Mouse (Mus musculus) hindbrain, postnatal 0 days (tissue): ENCODE results near the gene Fzr1. TPM values are rescaled to one million over a fixed set of nuclear protein-coding genes. Genes with fewer than 3 reads are reported as not detected.

ENCODE experiments used
- ATAC-seq: fragments of 200-750 bp; cut with Nextera tagmentation; 2 replicates; pipeline ENCODE4 v1.8.0; 2017; ENCODE audit warnings: mild to moderate bottlenecking, moderate TSS enrichment, moderate library complexity
- DNase-seq: peaks from one replicate; pipeline ENCODE4 v3.0.0-alpha.2; 2015; ENCODE audit warnings: low spot score
- H3K27ac ChIP-seq: fragments of 300-500 bp; sonication (generic); 2 replicates; pipeline ENCODE4 v1.5.1; 2014; ENCODE audit warnings: mild to moderate bottlenecking
- H3K27me3 ChIP-seq: fragments of 300-500 bp; sonication (generic); 2 replicates; pipeline ENCODE4 v1.6.1; 2014; ENCODE audit warnings: low read length, mixed read lengths; ENCODE audit not compliant: insufficient read depth
- H3K36me3 ChIP-seq: fragments of 300-500 bp; sonication (generic); 2 replicates; pipeline ENCODE4 v1.6.1; 2014; ENCODE audit warnings: low read length, mixed read lengths; ENCODE audit not compliant: insufficient read depth
- H3K4me1 ChIP-seq: fragments of 300-500 bp; sonication (generic); 2 replicates; pipeline ENCODE4 v1.6.1; 2014; ENCODE audit warnings: antibody characterized with exemption, low read length, mixed read lengths; ENCODE audit not compliant: insufficient read depth
- H3K4me2 ChIP-seq: fragments of 300-500 bp; sonication (generic); 2 replicates; pipeline ENCODE4 v1.6.1; 2014; ENCODE audit warnings: low read depth, mild to moderate bottlenecking, low read length, moderate library complexity, mixed read lengths
- H3K4me3 ChIP-seq: fragments of 300-500 bp; sonication (generic); 2 replicates; pipeline ENCODE4 v1.5.1; 2014; ENCODE audit warnings: low read length
- H3K9ac ChIP-seq: fragments of 300-500 bp; sonication (generic); replicated peaks from 2 replicates; pipeline ENCODE4 v1.6.1; 2014; ENCODE audit warnings: mild to moderate bottlenecking, low read length, moderate library complexity, mixed read lengths
- H3K9me3 ChIP-seq: fragments of 300-500 bp; sonication (generic); 2 replicates; pipeline ENCODE4 v1.6.1; 2016; ENCODE audit warnings: low read length, mixed read lengths
- CTCF ChIP-seq: IDR thresholded peaks from 2 replicates; pipeline ENCODE4 v1.5.1; 2016; ENCODE audit warnings: antibody characterized with exemption, control low read depth, low read depth
- WGBS: fragments of 180-500 bp; shearing (Covaris S2); extraction: QIAGEN DNeasy Blood & Tissue Kit; methylation state at CpG from one replicate; pipeline ENCODE4 v1.1.7; 2014; 5-methylcytosine and 5-hydroxymethylcytosine counted together
- polyA plus RNA-seq: library from polyadenylated mRNA; unstranded; fragments of >200 nt; fragmentation: Nextera tagmentation; extraction: Ambion mirVana; gene quantifications from 2 replicates; pipeline ENCODE4 v1.2.1, GENCODE M21; 2015
- total RNA-seq: library from RNA; depleted of rRNA; stranded (reverse); fragments of >200 nt; gene quantifications from 2 replicates; pipeline ENCODE4 v1.2.3, GENCODE M21; 2014

The Fzr1 gene
- total and polyA plus RNA-seq, 2 experiments from 2014 or later = 106 to 134 TPM

DNA sequence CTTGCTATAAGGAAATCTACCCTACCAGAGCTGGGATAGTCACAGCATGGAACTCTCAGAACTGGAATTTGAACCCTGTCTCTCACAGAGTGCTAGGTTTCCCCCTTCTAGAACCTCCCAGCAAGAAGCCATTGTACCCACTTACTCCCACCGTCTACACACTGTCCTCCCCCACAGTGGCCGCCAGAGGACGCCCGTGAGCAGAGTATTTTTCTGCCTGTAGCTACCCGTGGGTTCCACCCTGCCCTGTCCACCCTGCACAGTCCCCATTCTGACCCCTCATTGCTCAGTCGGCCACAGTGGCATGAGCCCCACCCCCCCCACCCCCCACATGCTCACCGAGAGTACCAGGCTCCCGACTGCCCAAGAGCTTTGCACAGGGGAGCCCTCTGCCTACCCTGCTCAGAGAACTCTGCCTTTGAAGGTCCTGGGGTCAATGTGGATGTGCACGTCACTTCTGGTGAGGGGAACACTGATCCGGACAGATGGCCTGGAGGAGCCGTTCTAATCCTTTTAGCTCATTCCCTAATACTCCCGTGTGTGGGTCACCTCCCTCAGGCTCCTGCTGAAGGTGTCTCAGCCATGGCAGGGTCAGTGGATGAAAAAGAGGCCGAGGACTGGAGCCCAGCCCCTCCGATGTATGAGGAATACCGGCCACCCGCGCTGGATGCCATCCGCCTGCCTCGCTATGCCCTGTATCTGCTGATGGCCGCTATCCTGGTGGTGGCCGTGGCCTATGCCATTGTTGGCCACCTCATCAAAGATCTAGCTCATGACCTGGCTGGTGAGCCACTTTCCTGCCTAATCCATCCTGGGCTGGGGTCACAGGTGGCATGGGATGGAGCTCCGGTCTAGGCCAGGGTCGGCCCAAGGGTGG is 11.7 kb upstream of the Fzr1 start:
- Histone ChIP-seq H3K4me2 (no peak overlapping the region), H3K36me3 (peaks cover 33% of the 10 kb centered on the region), H3K9ac (0 out of 2 replicates have a peak overlapping the region, but pooled peaks have one; percentile 22), H3K27me3 (no peaks in the 10 kb centered on the region), H3K4me1 (peaks cover 16% of the 10 kb centered on the region; the same call in 1 of the 2 replicates), H3K27ac (peak overlapping the region; percentile 43; the same call in 1 of the 2 replicates), H3K4me3 (no peak overlapping the region), H3K9me3 (no peaks in the 10 kb centered on the region)
- ATAC-seq (peak; percentile 71), DNase-seq (peak; percentile 65)
- WGBS = 56% methylated on average over 23 of the region's 23 CpGs
- peak; percentile 91 for TF ChIP-seq CTCF

DNA sequence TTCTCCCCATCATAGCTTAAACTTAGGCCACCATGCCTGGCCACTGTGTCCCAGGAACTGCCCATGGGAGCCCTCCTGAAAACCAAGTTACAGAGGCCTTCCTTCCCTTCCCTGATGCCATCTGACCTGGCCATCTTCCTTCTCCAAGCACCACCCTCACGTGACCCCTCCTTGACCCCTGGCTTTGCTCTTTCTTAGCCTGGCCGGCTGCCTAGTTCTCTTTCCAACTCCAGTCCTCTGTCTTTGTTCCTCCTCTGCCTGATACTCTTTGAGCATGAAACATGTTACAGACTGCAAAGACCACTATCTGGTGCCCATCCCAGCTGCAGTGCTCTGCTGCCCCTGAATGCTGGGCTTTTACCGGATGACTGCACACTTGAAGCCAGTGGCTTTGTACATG is 11.1 kb upstream of the Fzr1 start:
- H3K36me3 ChIP-seq = peaks cover 33% of the 10 kb centered on the region
- no peak for TF ChIP-seq CTCF
- peaks cover 18% of the 10 kb centered on the region; the same call in 1 of the 2 replicates for H3K4me1 ChIP-seq
- no peak overlapping the region for H3K9ac ChIP-seq
- no peak overlapping the region for H3K4me3 ChIP-seq
- no peak overlapping the region for H3K4me2 ChIP-seq
- DNase-seq (no peak), ATAC-seq (no peak)
- H3K27me3 ChIP-seq = no peaks in the 10 kb centered on the region
- peak overlapping the region; percentile 43; the same call in 1 of the 2 replicates for H3K27ac ChIP-seq
- WGBS = 32% methylated on average over 3 of the region's 3 CpGs
- no peaks in the 10 kb centered on the region for H3K9me3 ChIP-seq

DNA sequence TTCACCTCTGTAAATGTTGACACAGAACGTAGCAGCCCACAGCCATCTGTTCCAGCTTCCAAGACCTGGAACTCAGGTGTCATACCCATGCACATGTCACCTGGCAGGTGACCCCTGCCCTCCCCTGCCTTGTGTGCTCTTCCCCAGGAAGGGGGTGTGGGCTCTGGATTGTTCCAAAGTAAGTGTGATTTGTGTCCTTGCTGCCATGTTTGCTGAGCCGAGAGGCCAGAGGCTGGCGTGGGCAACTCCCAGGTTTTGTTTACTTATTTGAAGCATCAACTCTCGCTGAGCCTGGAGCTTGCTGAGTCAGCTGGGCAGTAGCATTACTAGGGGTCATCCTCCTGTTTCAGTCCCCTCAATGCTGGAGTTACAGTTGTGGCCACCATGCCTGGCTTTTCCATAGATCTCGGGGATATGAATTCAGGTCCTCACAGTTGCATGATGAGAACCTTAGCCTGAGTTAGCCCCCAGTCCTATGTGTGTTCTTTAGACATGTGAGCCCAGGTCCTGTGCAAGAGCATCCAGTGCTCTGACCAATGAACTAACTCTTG is 10.3 kb upstream of the Fzr1 start, which contains the start of gene Gm48552:
Gene Gm48552 (plus strand): TSS at position 501 of the 551 bp plus-strand sequence.
- H3K4me3 ChIP-seq = no peak within 1 kb of the TSS
- ATAC-seq (no peak), DNase-seq (no peak)
- no peaks in the 10 kb centered on the region for H3K9me3 ChIP-seq
- TF ChIP-seq CTCF = no peak
- no peak within 1 kb of the TSS for H3K4me2 ChIP-seq
- H3K9ac ChIP-seq = no peak within 1 kb of the TSS
- peaks cover 33% of the 10 kb centered on the region for H3K36me3 ChIP-seq
- 83% methylated on average over 5 of the region's 5 CpGs for WGBS
- H3K4me1 ChIP-seq = peaks cover 14% of the 10 kb centered on the region; the same call in 1 of the 2 replicates
- H3K27ac ChIP-seq = peak within 1 kb of the TSS; percentile 43; the same call in 1 of the 2 replicates
- no peaks in the 10 kb centered on the region for H3K27me3 ChIP-seq

GRCm38 (mm10) chr10:81387716-81388115 is 9.4 kb upstream of the Fzr1 start:
- Histone ChIP-seq H3K4me1 (peaks cover 10% of the 10 kb centered on the region; the same call in 1 of the 2 replicates), H3K9me3 (no peaks in the 10 kb centered on the region), H3K27ac (no peak overlapping the region), H3K36me3 (peaks cover 33% of the 10 kb centered on the region), H3K9ac (no peak overlapping the region), H3K27me3 (no peaks in the 10 kb centered on the region), H3K4me3 (no peak overlapping the region), H3K4me2 (no peak overlapping the region)
- TF ChIP-seq CTCF = no peak
- DNase-seq (no peak), ATAC-seq (no peak)
- WGBS = 94% methylated on average over 20 of the region's 20 CpGs

GRCm38 (mm10) chr10:81385603-81386306 is 7.4 kb upstream of the Fzr1 start:
- Histone ChIP-seq H3K4me1 (peaks cover 10% of the 10 kb centered on the region; the same call in 1 of the 2 replicates), H3K27ac (peak overlapping the region; percentile 94; the same call in 1 of the 2 replicates), H3K36me3 (peaks cover 33% of the 10 kb centered on the region), H3K4me3 (no peak overlapping the region), H3K4me2 (peak overlapping the region; percentile 97), H3K27me3 (no peaks in the 10 kb centered on the region), H3K9me3 (no peaks in the 10 kb centered on the region), H3K9ac (peak overlapping the region; percentile 87)
- 79% methylated on average over 22 of the region's 22 CpGs for WGBS
- TF ChIP-seq CTCF = no peak
- no peak for ATAC-seq
- no peak for DNase-seq

- H3K36me3 ChIP-seq = peaks cover 33% of the 10 kb centered on the region
- H3K27ac ChIP-seq = peak overlapping the region; percentile 94
- TF ChIP-seq CTCF = no peak
- WGBS = 1% methylated on average over 19 of the region's 19 CpGs
- ATAC-seq (peak; percentile 54), DNase-seq (no peak)
- H3K4me1 ChIP-seq = peaks cover 10% of the 10 kb centered on the region; the same call in 1 of the 2 replicates
- H3K27me3 ChIP-seq = no peaks in the 10 kb centered on the region
- H3K9ac ChIP-seq = peak overlapping the region; percentile 87
- no peaks in the 10 kb centered on the region for H3K9me3 ChIP-seq
- peak overlapping the region; percentile 93 for H3K4me3 ChIP-seq
- H3K4me2 ChIP-seq = peak overlapping the region; percentile 97
Measured at GRCm38 (mm10) chr10:81384605-81384982, 6.3 kb upstream of the Fzr1 start.
